Mouse (Mus musculus) brain, embryonic 18.5 days (tissue): ENCODE results near the gene Pepd.
"Not testable (repeated sequence)": the region's sequence is repeated elsewhere in the genome, so short reads cannot be mapped to it uniquely, and the experiment has no call there.

Experiments used
- DNase-seq: peaks from one replicate; pipeline ENCODE4 v3.0.0-alpha.2; 2012; ENCODE audit warnings: low read depth, low spot score

Pepd gene

GRCm38 (mm10) chr7:34932631-34933030 lies 20.5 kb downstream of the Pepd start:
- no peak for DNase-seq

GRCm38 (mm10) chr7:34933142-34933541 lies 21.0 kb downstream of the Pepd start:
- DNase-seq, result no peak

- no peak for DNase-seq
Observed at GRCm38 (mm10) chr7:34936347-34936746, 24.2 kb downstream of the Pepd start.

- DNase-seq, result no peak
Observed at GRCm38 (mm10) chr7:34938636-34939261, 26.6 kb downstream of the Pepd start.

GRCm38 (mm10) chr7:34939262-34939951 lies 27.2 kb downstream of the Pepd start:
- no peak for DNase-seq

- no peak for DNase-seq
Observed at GRCm38 (mm10) chr7:34939952-34940312, 27.8 kb downstream of the Pepd start.

- no peak for DNase-seq
Observed at GRCm38 (mm10) chr7:34943581-34944123, 31.5 kb downstream of the Pepd start.

- DNase-seq, result no peak
Observed at GRCm38 (mm10) chr7:34946269-34946925, 34.2 kb downstream of the Pepd start.

- no peak for DNase-seq
Observed at GRCm38 (mm10) chr7:34954548-34954947, 42.4 kb downstream of the Pepd start.

GRCm38 (mm10) chr7:34955295-34955694 lies 43.1 kb downstream of the Pepd start:
- no peak for DNase-seq

GRCm38 (mm10) chr7:34957138-34957537 lies 45.0 kb downstream of the Pepd start:
- DNase-seq, result no peak

GRCm38 (mm10) chr7:34963889-34964645 lies 51.9 kb downstream of the Pepd start:
- no peak for DNase-seq

- DNase-seq, result no peak
Observed at GRCm38 (mm10) chr7:34967362-34967761, 55.2 kb downstream of the Pepd start.

- DNase-seq, result no peak
Observed at GRCm38 (mm10) chr7:34968749-34969433, 56.7 kb downstream of the Pepd start.

GRCm38 (mm10) chr7:34971826-34972225 lies 59.6 kb downstream of the Pepd start:
- no peak for DNase-seq

GRCm38 (mm10) chr7:34972990-34973440 lies 60.8 kb downstream of the Pepd start:
- DNase-seq, result no peak

GRCm38 (mm10) chr7:34973877-34974276 lies 61.7 kb downstream of the Pepd start:
- DNase-seq, result no peak

- no peak for DNase-seq
Observed at GRCm38 (mm10) chr7:34975913-34976312, 63.7 kb downstream of the Pepd start.

- DNase-seq, result no peak
Observed at GRCm38 (mm10) chr7:34977403-34977802, 65.2 kb downstream of the Pepd start.

- no peak for DNase-seq
Observed at GRCm38 (mm10) chr7:34981803-34982202, 69.6 kb downstream of the Pepd start.

- DNase-seq, result not testable (repeated sequence)
Observed at GRCm38 (mm10) chr7:34982372-34982771, 70.2 kb downstream of the Pepd start.
